Mouse (Mus musculus): ENCODE measurements around the gene Aff1. TPM values are rescaled to one million over a fixed set of nuclear protein-coding genes. Genes with fewer than 3 reads are reported as not detected.

Aff1 gene
- polyA plus RNA-seq, 1 experiment from 2014 or later, result 4.7 TPM

DNA sequence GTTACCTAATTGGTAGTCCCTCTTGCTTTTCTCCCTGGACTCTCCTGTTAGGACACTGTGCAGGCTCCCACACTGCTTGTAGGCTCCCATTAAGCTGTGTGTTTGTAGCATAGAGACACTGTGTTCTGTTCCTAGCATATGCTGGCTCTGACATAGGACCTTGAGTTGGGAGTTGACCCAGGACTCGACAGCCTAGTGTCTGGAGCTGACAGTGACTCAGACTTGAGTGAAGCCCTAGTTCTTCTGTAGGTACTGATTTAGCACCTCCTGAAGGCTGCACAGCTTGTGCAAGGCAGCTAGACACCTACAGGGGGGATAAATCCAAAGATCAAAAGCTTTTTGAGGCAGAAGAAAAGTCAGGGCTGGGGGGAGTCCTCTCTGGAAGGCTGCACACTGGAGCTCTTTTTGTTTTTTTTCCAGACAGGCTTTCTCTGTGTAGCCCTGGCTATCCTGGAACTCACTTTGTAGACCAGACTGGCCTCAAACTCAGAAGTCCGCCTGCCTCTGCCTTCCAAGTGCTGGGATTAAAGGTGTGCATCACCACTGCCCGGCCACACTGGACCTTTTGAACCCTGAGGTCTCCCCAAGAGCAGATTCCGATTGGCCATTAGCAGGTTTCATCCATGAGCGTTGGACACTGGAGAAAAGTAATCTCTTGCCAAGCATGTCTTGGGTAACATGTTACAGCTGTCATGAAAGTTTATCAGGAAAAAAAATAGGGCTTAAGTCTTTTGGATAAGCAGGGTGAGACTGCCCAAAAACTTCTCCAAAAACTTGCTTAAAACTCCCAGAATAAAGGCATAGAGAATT is 48.1 kb downstream of the Aff1 start:
- no peak overlapping the region for H3K4me2 ChIP-seq (ENCODE audit: low read depth, low read length)
- TF ChIP-seq EP300 (IDR thresholded peaks at IDR 0.05; ENCODE audit: low read depth) (peak; percentile 22; the same call in 1 of the 2 replicates), CTCF (IDR thresholded peaks at IDR 0.05; ENCODE audit: low read depth) (no peak)
- no peak for ATAC-seq
- DNase-seq, result no peak
- peak overlapping the region; percentile 88 for H3K27ac ChIP-seq (ENCODE audit: low read depth)
- H3K36me3 ChIP-seq (replicated peaks; ENCODE audit: insufficient read depth, low read length), result no peaks in the 10 kb centered on the region
- 76% methylated on average over 5 of the region's 5 CpGs for WGBS (ENCODE audit: insufficient replicate concordance)
- H3K9ac ChIP-seq (replicated peaks), result no peak overlapping the region
- H3K27me3 ChIP-seq (ENCODE audit: insufficient read depth, low read length), result no peaks in the 10 kb centered on the region
- H3K9me3 ChIP-seq (ENCODE audit: low read length), result no peaks in the 10 kb centered on the region
- H3K4me1 ChIP-seq (ENCODE audit: insufficient read depth), result peaks cover 78% of the 10 kb centered on the region
- no peak overlapping the region for H3K4me3 ChIP-seq (ENCODE audit: low read depth, low read length)

DNA sequence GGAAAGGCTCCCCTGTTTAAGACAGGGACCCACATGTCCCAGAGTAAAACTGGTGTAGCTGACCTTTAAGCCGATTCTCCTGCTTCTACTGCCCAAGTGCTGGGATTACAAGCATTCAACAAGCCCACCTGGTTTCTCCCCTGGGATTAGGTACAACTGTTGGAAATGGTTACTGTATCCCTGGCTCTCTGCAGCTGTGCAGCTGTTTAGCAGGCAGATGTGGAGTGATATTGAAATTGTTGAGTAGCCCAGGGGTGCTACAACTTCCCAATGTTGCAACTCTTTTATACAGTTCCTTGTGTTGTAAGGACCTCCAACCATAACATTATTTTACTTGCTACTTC is 48.7 kb downstream of the Aff1 start:
- no peak overlapping the region for H3K4me2 ChIP-seq (ENCODE audit: low read depth, low read length)
- TF ChIP-seq CTCF (IDR thresholded peaks at IDR 0.05; ENCODE audit: low read depth), result no peak
- no peak for TF ChIP-seq EP300 (IDR thresholded peaks at IDR 0.05; ENCODE audit: low read depth)
- peak overlapping the region; percentile 88 for H3K27ac ChIP-seq (ENCODE audit: low read depth)
- ATAC-seq, result no peak
- 76% methylated on average over 1 of the region's 1 CpGs for WGBS (ENCODE audit: insufficient replicate concordance)
- no peaks in the 10 kb centered on the region for H3K36me3 ChIP-seq (replicated peaks; ENCODE audit: insufficient read depth, low read length)
- H3K9me3 ChIP-seq (ENCODE audit: low read length), result no peaks in the 10 kb centered on the region
- no peak overlapping the region for H3K4me3 ChIP-seq (ENCODE audit: low read depth, low read length)
- DNase-seq, result no peak
- peaks cover 80% of the 10 kb centered on the region for H3K4me1 ChIP-seq (ENCODE audit: insufficient read depth)
- no peak overlapping the region for H3K9ac ChIP-seq (replicated peaks)
- no peaks in the 10 kb centered on the region for H3K27me3 ChIP-seq (ENCODE audit: insufficient read depth, low read length)

DNA sequence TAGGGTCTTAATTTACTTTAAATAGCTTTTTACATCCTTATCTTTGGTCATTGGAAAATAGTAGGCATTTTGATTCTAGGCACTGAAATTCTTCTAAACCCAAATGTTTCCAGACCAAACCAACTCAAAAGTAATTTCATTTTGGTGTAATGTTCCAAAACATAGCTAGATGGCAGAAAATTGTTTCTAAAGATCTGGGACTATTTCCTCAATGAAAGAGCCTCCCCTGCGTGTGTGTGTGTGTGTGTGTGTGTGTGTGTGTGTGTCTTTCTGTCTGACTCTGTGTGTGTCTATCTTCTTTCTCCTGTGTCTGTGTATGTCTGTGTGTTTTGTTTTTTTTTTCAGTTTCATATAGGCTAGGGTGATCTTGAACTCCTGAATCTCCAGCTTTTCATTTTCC is 49.3 kb downstream of the Aff1 start:
- TF ChIP-seq CTCF (IDR thresholded peaks at IDR 0.05; ENCODE audit: low read depth), result peak; percentile 39
- no peak for TF ChIP-seq EP300 (IDR thresholded peaks at IDR 0.05; ENCODE audit: low read depth)
- Histone ChIP-seq H3K4me2 (ENCODE audit: low read depth, low read length) (no peak overlapping the region), H3K9me3 (ENCODE audit: low read length) (no peaks in the 10 kb centered on the region), H3K27ac (ENCODE audit: low read depth) (peak overlapping the region; percentile 88), H3K4me1 (ENCODE audit: insufficient read depth) (peaks cover 80% of the 10 kb centered on the region), H3K4me3 (ENCODE audit: low read depth, low read length) (no peak overlapping the region), H3K27me3 (ENCODE audit: insufficient read depth, low read length) (no peaks in the 10 kb centered on the region), H3K36me3 (replicated peaks; ENCODE audit: insufficient read depth, low read length) (no peaks in the 10 kb centered on the region), H3K9ac (replicated peaks) (0 out of 2 replicates have a peak overlapping the region, but pooled peaks have one; percentile 22)
- ATAC-seq (no peak), DNase-seq (no peak)
- WGBS (ENCODE audit: insufficient replicate concordance), result 43% methylated on average over 1 of the region's 1 CpGs

DNA sequence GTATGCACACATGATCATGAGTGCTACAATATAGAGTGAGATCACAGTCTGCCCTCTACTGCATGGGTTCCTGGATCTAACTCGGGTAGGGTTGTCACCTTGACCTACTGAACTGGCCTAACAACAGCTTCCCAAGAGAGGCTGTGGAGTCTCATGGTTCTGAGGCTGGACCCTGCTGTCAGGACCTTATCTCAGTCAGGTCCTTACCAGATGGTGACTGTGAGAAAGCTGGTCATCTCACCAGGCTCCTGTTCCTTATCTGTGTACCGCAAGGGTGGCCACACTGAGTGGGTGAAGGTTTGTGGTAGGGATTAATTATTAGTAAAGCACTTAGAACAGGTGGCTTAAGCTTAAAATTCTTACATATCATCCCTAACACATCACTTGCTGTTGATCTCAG is 49.8 kb downstream of the Aff1 start:
- WGBS (ENCODE audit: insufficient replicate concordance), result 39% methylated on average over 2 of the region's 2 CpGs
- TF ChIP-seq CTCF (IDR thresholded peaks at IDR 0.05; ENCODE audit: low read depth) (no peak), EP300 (IDR thresholded peaks at IDR 0.05; ENCODE audit: low read depth) (peak; percentile 99)

DNA sequence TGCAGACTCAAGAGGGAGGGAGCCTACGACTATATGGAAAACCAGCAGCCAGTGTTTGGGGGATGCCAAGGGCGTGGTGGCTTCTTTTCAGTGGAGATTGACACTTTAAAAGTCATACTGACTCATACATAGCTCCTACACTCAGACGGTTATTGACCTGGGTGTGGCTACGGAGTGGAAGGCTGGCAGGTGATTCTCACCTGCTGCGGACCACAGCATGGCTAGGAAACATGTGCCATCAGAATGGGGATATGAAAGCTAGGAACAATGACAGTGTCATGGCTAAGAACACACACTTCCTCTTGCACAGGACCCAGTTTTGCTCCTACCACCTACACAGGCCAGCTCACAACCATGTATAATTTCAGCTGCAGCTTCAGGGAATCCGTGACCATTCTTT is 52.4 kb downstream of the Aff1 start:
- WGBS (ENCODE audit: insufficient replicate concordance), result 58% methylated on average over 6 of the region's 6 CpGs
- Histone ChIP-seq H3K4me2 (ENCODE audit: low read depth, low read length) (0 out of 2 replicates have a peak overlapping the region, but pooled peaks have one; percentile 27), H3K27me3 (ENCODE audit: insufficient read depth, low read length) (no peaks in the 10 kb centered on the region), H3K9ac (replicated peaks) (no peak overlapping the region), H3K4me1 (ENCODE audit: insufficient read depth) (peaks cover 70% of the 10 kb centered on the region), H3K27ac (ENCODE audit: low read depth) (peak overlapping the region; percentile 29), H3K4me3 (ENCODE audit: low read depth, low read length) (no peak overlapping the region), H3K9me3 (ENCODE audit: low read length) (no peaks in the 10 kb centered on the region), H3K36me3 (replicated peaks; ENCODE audit: insufficient read depth, low read length) (no peaks in the 10 kb centered on the region)
- TF ChIP-seq EP300 (IDR thresholded peaks at IDR 0.05; ENCODE audit: low read depth), result no peak
- no peak for TF ChIP-seq CTCF (IDR thresholded peaks at IDR 0.05; ENCODE audit: low read depth)
- ATAC-seq (no peak), DNase-seq (no peak)

More for the DNA sequence above, 49.8 kb downstream of the Aff1 start:
- H3K27ac ChIP-seq (ENCODE audit: low read depth), result peak overlapping the region; percentile 88
- H3K27me3 ChIP-seq (ENCODE audit: insufficient read depth, low read length), result no peaks in the 10 kb centered on the region
- H3K4me1 ChIP-seq (ENCODE audit: insufficient read depth), result peaks cover 77% of the 10 kb centered on the region
- no peaks in the 10 kb centered on the region for H3K9me3 ChIP-seq (ENCODE audit: low read length)
- H3K36me3 ChIP-seq (replicated peaks; ENCODE audit: insufficient read depth, low read length), result no peaks in the 10 kb centered on the region
- DNase-seq, result peak; percentile 56
- H3K4me2 ChIP-seq (ENCODE audit: low read depth, low read length), result peak overlapping the region; percentile 45
- no peak overlapping the region for H3K4me3 ChIP-seq (ENCODE audit: low read depth, low read length)
- ATAC-seq, result peak; percentile 88
- 0 out of 2 replicates have a peak overlapping the region, but pooled peaks have one; percentile 22 for H3K9ac ChIP-seq (replicated peaks)

DNA sequence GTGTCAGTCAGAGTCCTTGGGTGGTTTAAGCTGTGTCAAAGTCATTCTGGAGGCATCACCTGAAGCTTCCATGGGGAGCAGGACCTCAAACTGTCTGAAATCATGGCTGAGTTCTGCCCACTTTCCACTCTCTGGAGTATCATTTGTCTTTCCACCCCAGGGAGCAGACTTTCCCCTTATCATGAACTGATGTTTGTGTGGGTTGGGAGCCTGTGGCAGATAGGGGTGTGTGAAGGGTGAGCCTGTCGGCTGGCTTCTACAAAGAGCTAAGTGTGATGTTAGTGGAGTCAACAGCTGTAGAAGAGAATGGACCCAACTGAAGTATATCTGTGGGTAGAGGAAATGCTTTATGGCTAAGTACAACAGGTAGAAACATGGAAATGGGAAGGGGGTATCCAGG is 53.5 kb downstream of the Aff1 start:
- Histone ChIP-seq H3K36me3 (replicated peaks; ENCODE audit: insufficient read depth, low read length) (no peaks in the 10 kb centered on the region), H3K9me3 (ENCODE audit: low read length) (no peaks in the 10 kb centered on the region), H3K27ac (ENCODE audit: low read depth) (peak overlapping the region; percentile 49), H3K4me3 (ENCODE audit: low read depth, low read length) (no peak overlapping the region), H3K9ac (replicated peaks) (no peak overlapping the region), H3K27me3 (ENCODE audit: insufficient read depth, low read length) (no peaks in the 10 kb centered on the region), H3K4me2 (ENCODE audit: low read depth, low read length) (peak overlapping the region; percentile 27), H3K4me1 (ENCODE audit: insufficient read depth) (peaks cover 69% of the 10 kb centered on the region)
- 53% methylated on average over 1 of the region's 1 CpGs for WGBS (ENCODE audit: insufficient replicate concordance)
- ATAC-seq, result no peak
- TF ChIP-seq CTCF (IDR thresholded peaks at IDR 0.05; ENCODE audit: low read depth), result no peak
- TF ChIP-seq EP300 (IDR thresholded peaks at IDR 0.05; ENCODE audit: low read depth), result peak; percentile 67; the same call in 1 of the 2 replicates
- no peak for DNase-seq
